Mouse (Mus musculus): Measurements from ENCODE around the gene Tram2. TPM values are rescaled to one million over a fixed set of nuclear protein-coding genes. Genes with fewer than 3 reads are reported as not detected.

Gene Tram2
- polyA plus RNA-seq (2016; fragmentation: Nextera tagmentation; extraction: Ambion mirVana) = 7.4 and 7.5 TPM in 2 replicates

- Histone ChIP-seq H3K4me1 (peaks cover 50% of the 10 kb centered on the region), H3K4me3 (peak within 1 kb of the TSS; percentile 80), H3K36me3 (replicated peaks) (no peaks in the 10 kb centered on the region), H3K27ac (replicated peaks) (peak within 1 kb of the TSS; percentile 95), H3K27me3 (replicated peaks; ENCODE audit: low read depth, poor library complexity, severe bottlenecking) (no peaks in the 10 kb centered on the region), H3K9me3 (no peaks in the 10 kb centered on the region)
- WGBS = 1% methylated on average over 48 of the region's 52 CpGs
- DNase-seq (ENCODE audit: low spot score) = peak; percentile 98
Measured at GRCm38 (mm10) chr1:21079217-21079773, at the start of gene Tram2. Tram2 (minus strand) TSS chr1:21079229.

DNA sequence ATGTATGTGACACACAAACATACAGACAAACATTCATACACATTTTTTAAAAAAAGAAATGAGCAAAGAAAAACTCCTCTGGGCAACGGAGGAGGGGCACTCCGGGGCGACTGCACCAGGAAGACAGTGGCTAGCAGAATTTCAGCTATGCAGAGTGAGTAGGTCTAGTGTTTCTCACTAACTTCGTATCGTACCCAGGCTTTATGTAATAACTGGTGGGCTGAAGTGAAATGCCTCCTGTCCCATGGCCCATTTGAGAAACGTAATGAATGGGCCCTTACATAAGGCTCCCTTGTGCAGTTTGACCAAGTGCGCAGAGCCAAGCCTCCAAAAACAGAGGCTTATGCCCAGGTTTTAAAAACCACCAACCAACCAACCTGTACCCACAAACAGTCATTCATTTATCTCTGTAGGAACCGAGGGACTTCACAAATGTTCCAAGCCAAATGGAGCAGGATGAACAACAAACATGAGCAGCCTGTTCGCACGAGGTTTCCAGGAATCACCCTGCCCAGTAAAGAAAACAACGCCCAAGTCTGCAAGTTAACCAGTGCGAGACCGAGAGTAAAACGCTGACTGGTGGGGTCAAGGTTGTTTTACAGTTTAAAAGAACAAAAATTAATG lies 45.8 kb upstream of the Tram2 start:
- no peak for DNase-seq (ENCODE audit: low spot score)
- Histone ChIP-seq H3K27ac (replicated peaks) (no peak overlapping the region), H3K27me3 (replicated peaks; ENCODE audit: low read depth, poor library complexity, severe bottlenecking) (no peaks in the 10 kb centered on the region), H3K4me1 (no peaks in the 10 kb centered on the region), H3K9me3 (0 out of 2 replicates have a peak, but pooled peaks cover 4% of the 10 kb centered on the region), H3K36me3 (replicated peaks) (no peaks in the 10 kb centered on the region), H3K4me3 (no peak overlapping the region)
- WGBS = 78% methylated on average over 14 of the region's 14 CpGs

DNA sequence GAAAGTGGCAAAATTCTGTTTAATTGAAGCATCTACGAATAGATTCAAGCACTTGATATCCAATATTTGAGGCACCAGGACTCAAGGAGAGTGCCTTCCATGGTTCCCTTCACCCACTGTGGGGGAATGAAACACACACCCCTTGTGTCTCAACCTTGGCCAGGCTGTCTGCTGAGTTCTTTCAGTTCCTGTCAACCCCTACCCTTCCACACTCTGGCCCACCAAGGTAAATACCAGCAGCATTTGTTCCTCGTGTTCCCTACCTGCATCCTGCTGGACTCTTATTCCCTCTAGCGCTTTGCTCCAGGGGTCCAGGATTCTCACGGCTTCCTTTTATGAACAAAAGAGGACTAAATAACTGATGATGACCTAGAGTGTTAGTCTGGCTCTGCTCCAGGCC lies 24.8 kb upstream of the Tram2 start:
- Histone ChIP-seq H3K27me3 (replicated peaks; ENCODE audit: low read depth, poor library complexity, severe bottlenecking) (no peaks in the 10 kb centered on the region), H3K27ac (replicated peaks) (no peak overlapping the region), H3K4me3 (no peak overlapping the region), H3K4me1 (peaks cover 6% of the 10 kb centered on the region; the same call in 1 of the 2 replicates), H3K9me3 (no peaks in the 10 kb centered on the region), H3K36me3 (replicated peaks) (no peaks in the 10 kb centered on the region)
- no peak for DNase-seq (ENCODE audit: low spot score)
- 83% methylated on average over 4 of the region's 4 CpGs for WGBS

- peaks cover 6% of the 10 kb centered on the region; the same call in 1 of the 2 replicates for H3K4me1 ChIP-seq
- peak; percentile 51 for DNase-seq (ENCODE audit: low spot score)
- no peaks in the 10 kb centered on the region for H3K36me3 ChIP-seq (replicated peaks)
- no peaks in the 10 kb centered on the region for H3K27me3 ChIP-seq (replicated peaks; ENCODE audit: low read depth, poor library complexity, severe bottlenecking)
- H3K9me3 ChIP-seq = no peaks in the 10 kb centered on the region
- no peak overlapping the region for H3K27ac ChIP-seq (replicated peaks)
- H3K4me3 ChIP-seq = no peak overlapping the region
- 45% methylated on average over 15 of the region's 15 CpGs for WGBS
Measured at GRCm38 (mm10) chr1:21101221-21102006, 22.4 kb upstream of the Tram2 start.

GRCm38 (mm10) chr1:21100726-21101125 lies 21.7 kb upstream of the Tram2 start:
- Histone ChIP-seq H3K27ac (replicated peaks) (no peak overlapping the region), H3K27me3 (replicated peaks; ENCODE audit: low read depth, poor library complexity, severe bottlenecking) (no peaks in the 10 kb centered on the region), H3K36me3 (replicated peaks) (no peaks in the 10 kb centered on the region), H3K9me3 (no peaks in the 10 kb centered on the region), H3K4me3 (no peak overlapping the region), H3K4me1 (peaks cover 6% of the 10 kb centered on the region; the same call in 1 of the 2 replicates)
- 91% methylated on average over 4 of the region's 4 CpGs for WGBS
- DNase-seq (ENCODE audit: low spot score) = no peak

DNA sequence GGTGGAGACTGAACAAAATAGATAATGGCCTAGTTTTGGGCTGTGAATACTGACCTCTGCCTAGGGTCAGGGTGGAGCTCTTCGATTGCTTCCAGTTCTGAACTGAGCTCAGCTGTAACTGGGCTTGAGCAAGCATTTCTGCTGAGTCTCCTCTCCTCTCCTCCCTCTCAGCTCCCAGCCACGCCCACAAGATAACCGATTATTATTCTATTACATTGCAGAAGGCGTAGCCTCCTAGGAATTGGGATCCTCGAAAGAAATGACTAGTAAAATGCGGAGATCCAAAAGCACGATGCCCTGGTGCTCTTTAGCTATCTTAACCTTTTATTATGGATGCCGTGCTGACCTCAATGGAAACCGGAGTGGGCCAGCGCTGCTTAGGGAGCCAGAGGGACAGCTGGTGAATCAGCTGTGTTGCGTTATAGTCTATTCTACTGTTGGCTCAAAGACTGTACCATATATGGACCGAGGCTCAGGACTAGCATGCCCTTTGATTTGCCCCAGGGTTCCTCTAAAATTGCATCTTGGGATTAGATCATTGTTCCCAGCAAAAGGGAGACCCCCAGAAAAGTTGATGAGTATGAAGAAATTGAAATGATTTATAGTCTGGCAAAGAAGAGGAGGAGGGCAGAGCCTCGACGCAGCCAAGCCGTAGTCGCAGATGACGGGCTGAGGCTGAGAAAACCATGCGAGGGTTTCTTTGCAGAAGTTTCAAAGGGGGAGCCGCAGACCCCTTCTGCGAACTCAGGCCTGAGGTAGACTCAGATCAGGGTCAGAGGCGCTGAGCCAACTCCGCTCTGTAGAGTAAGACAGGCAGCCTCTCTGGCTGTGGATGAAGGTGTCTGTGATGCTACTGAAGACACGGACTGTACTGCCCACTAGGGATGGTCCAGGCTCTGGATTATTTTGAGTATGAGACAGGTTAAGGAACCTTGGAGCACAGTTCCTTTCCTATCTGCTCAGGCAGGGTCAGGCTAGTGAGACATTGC lies 18.3 kb upstream of the Tram2 start:
- H3K27me3 ChIP-seq (replicated peaks; ENCODE audit: low read depth, poor library complexity, severe bottlenecking) = no peaks in the 10 kb centered on the region
- no peak overlapping the region for H3K27ac ChIP-seq (replicated peaks)
- peaks cover 6% of the 10 kb centered on the region; the same call in 1 of the 2 replicates for H3K4me1 ChIP-seq
- no peak overlapping the region for H3K4me3 ChIP-seq
- no peak for DNase-seq (ENCODE audit: low spot score)
- no peaks in the 10 kb centered on the region for H3K9me3 ChIP-seq
- WGBS = 86% methylated on average over 23 of the region's 23 CpGs
- no peaks in the 10 kb centered on the region for H3K36me3 ChIP-seq (replicated peaks)

DNA sequence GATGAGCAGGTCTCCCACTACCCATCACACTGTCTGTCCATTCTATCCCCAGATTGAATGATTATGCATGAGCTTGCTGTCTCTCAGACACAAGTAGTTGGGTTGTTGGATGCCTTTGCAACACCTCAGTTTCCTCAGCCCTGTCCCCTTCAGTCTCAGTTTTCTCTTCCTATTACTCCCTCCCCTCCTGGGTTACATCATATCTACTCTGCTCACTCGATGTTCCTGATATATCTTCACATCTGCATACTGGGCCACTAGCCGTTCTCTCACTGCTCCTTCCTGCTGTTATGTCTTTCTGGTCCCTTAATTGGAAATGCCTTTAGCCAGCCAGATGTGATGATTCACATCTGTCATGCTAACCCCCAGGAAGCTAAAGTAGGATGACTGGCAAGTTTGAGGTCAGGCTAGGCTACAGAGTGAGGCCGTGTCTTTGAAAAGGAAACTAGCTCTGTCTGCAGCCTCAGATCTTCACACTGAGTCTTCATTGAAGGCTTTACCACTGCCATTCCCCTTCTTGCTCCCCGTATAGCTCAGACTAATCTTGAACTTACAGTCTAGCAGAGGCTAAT lies 15.7 kb upstream of the Tram2 start:
- Histone ChIP-seq H3K4me1 (no peaks in the 10 kb centered on the region), H3K27ac (replicated peaks) (no peak overlapping the region), H3K4me3 (no peak overlapping the region), H3K9me3 (no peaks in the 10 kb centered on the region), H3K27me3 (replicated peaks; ENCODE audit: low read depth, poor library complexity, severe bottlenecking) (no peaks in the 10 kb centered on the region), H3K36me3 (replicated peaks) (no peaks in the 10 kb centered on the region)
- 79% methylated on average over 4 of the region's 4 CpGs for WGBS
- DNase-seq (ENCODE audit: low spot score) = no peak

GRCm38 (mm10) chr1:21089661-21090117 lies 10.7 kb upstream of the Tram2 start:
- DNase-seq (ENCODE audit: low spot score) = no peak
- Histone ChIP-seq H3K27me3 (replicated peaks; ENCODE audit: low read depth, poor library complexity, severe bottlenecking) (no peaks in the 10 kb centered on the region), H3K4me1 (no peaks in the 10 kb centered on the region), H3K4me3 (no peak overlapping the region), H3K36me3 (replicated peaks) (no peaks in the 10 kb centered on the region), H3K9me3 (no peaks in the 10 kb centered on the region), H3K27ac (replicated peaks) (no peak overlapping the region)
- 80% methylated on average over 6 of the region's 6 CpGs for WGBS

DNA sequence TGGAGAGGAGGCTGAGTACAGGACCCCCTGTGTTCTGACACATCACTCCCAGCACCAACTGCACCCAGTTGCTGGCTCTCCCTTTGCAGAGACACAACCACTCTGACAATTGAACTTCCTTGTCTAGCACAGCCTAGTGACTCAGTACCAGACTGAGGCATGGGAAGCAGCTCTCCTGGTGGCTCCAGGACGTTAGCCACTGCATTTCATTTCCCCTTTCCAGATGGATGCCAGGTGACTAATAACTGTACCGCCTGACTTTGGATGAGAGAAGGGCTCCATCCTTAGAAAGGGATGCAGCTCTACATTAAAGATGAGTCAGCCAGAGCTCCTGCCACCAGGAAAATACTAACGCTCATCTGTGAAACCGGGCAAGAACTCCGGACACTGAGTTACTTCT lies 7.3 kb upstream of the Tram2 start:
- H3K9me3 ChIP-seq = no peaks in the 10 kb centered on the region
- no peaks in the 10 kb centered on the region for H3K27me3 ChIP-seq (replicated peaks; ENCODE audit: low read depth, poor library complexity, severe bottlenecking)
- H3K4me3 ChIP-seq = no peak overlapping the region
- 0 out of 2 replicates have a peak, but pooled peaks cover 5% of the 10 kb centered on the region for H3K4me1 ChIP-seq
- no peaks in the 10 kb centered on the region for H3K36me3 ChIP-seq (replicated peaks)
- no peak overlapping the region for H3K27ac ChIP-seq (replicated peaks)
- no peak for DNase-seq (ENCODE audit: low spot score)
- WGBS = 80% methylated on average over 5 of the region's 5 CpGs

DNA sequence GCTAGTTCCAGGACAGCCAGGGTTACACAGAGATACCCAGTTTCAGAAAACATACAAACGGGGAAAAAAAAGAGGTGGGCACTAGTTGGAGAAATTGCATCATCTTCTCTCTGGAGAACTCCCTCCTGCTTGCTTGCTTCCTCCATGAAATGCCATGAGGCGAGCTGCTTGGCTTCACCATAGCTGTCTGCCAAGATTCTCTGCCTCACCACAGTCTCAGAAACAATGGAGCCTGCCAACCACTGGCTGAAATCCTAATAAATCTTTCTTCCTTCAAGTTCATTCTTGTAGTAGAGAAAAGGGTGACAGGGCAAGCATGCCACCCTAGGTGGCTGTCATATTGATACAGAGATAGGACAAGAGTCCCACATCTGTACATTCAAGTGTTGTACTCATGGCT lies 5.6 kb upstream of the Tram2 start:
- Histone ChIP-seq H3K9me3 (no peaks in the 10 kb centered on the region), H3K36me3 (replicated peaks) (no peaks in the 10 kb centered on the region), H3K27me3 (replicated peaks; ENCODE audit: low read depth, poor library complexity, severe bottlenecking) (no peaks in the 10 kb centered on the region), H3K4me1 (peaks cover 5% of the 10 kb centered on the region; the same call in 1 of the 2 replicates), H3K27ac (replicated peaks) (no peak overlapping the region), H3K4me3 (no peak overlapping the region)
- DNase-seq (ENCODE audit: low spot score) = no peak
- WGBS = 77% methylated on average over 2 of the region's 2 CpGs

DNA sequence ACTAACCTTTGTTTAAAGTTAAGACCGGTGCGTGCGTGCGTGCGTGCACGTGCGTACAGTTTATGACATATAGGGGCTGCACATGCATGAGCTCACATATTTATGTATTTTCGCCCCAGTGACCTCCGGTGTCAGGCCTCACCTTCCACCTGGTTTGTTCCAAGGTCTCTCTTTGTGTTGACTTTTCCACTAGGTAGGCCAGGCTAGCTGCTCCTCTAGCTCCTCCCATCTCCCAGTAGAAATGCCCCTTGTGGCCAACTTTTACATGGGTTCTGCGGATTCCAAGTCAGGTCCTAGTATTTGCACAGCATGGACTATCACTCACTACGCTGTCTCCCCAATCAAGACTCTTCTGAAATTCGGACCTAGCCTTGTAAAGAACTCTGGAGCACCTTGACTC lies 1.3 kb upstream of the Tram2 start:
- peaks cover 40% of the 10 kb centered on the region for H3K4me1 ChIP-seq
- no peaks in the 10 kb centered on the region for H3K36me3 ChIP-seq (replicated peaks)
- H3K27me3 ChIP-seq (replicated peaks; ENCODE audit: low read depth, poor library complexity, severe bottlenecking) = no peaks in the 10 kb centered on the region
- no peak overlapping the region for H3K4me3 ChIP-seq
- 88% methylated on average over 12 of the region's 12 CpGs for WGBS
- no peaks in the 10 kb centered on the region for H3K9me3 ChIP-seq
- peak; percentile 22 for DNase-seq (ENCODE audit: low spot score)
- H3K27ac ChIP-seq (replicated peaks) = no peak overlapping the region

Data from embryonic facial prominence, embryonic 10.5 days (tissue).